Mouse (Mus musculus) forebrain, embryonic 15.5 days (tissue): ENCODE data around the gene Eya2. TPM values are rescaled to one million over a fixed set of nuclear protein-coding genes. Genes with fewer than 3 reads are reported as not detected.

ENCODE experiments used
- ATAC-seq: fragments of 200-750 bp; cut with Nextera tagmentation; replicated peaks from 2 replicates; pipeline ENCODE4 v1.8.0; 2017; ENCODE audit warnings: mild to moderate bottlenecking, moderate TSS enrichment, moderate library complexity
- H3K27ac ChIP-seq: fragments of 300-500 bp; sonication (generic); replicated peaks from 2 replicates; pipeline ENCODE4 v1.5.1; 2015; ENCODE audit warnings: mild to moderate bottlenecking, inconsistent platforms
- H3K27me3 ChIP-seq: fragments of 300-500 bp; sonication (generic); 2 replicates; pipeline ENCODE4 v1.6.1; 2015; ENCODE audit warnings: inconsistent platforms
- H3K36me3 ChIP-seq: fragments of 300-500 bp; sonication (generic); 2 replicates; pipeline ENCODE4 v1.6.1; 2015; ENCODE audit warnings: mild to moderate bottlenecking, inconsistent platforms
- H3K4me1 ChIP-seq: fragments of 300-500 bp; sonication (generic); 2 replicates; pipeline ENCODE4 v1.6.1; 2015; ENCODE audit warnings: inconsistent platforms
- H3K4me2 ChIP-seq: fragments of 300-500 bp; sonication (generic); replicated peaks from 2 replicates; pipeline ENCODE4 v1.6.1; 2015; ENCODE audit warnings: mild to moderate bottlenecking, inconsistent platforms
- H3K4me3 ChIP-seq: fragments of 300-500 bp; sonication (generic); 2 replicates; pipeline ENCODE4 v1.5.1; 2015; ENCODE audit warnings: mild to moderate bottlenecking, inconsistent platforms
- H3K9ac ChIP-seq: fragments of 300-500 bp; sonication (generic); replicated peaks from 2 replicates; pipeline ENCODE4 v1.6.1; 2015; ENCODE audit warnings: mild to moderate bottlenecking, inconsistent platforms
- H3K9me3 ChIP-seq: fragments of 300-500 bp; sonication (generic); 2 replicates; pipeline ENCODE4 v1.6.1; 2016; ENCODE audit warnings: inconsistent platforms
- WGBS: fragments of 180-500 bp; shearing (Covaris S2); methylation state at CpG from one replicate; pipeline ENCODE4 v1.1.7; 2015; ENCODE audit warnings: mixed read lengths; 5-methylcytosine and 5-hydroxymethylcytosine counted together
- polyA plus RNA-seq: library from polyadenylated mRNA; unstranded; fragments of >200 nt; fragmentation: Nextera tagmentation; extraction: Ambion mirVana; gene quantifications from 2 replicates; pipeline ENCODE4 v1.2.1, GENCODE M21; 2015

Eya2 gene
- polyA plus RNA-seq, 1 experiment from 2014 or later = 2.8 TPM

DNA sequence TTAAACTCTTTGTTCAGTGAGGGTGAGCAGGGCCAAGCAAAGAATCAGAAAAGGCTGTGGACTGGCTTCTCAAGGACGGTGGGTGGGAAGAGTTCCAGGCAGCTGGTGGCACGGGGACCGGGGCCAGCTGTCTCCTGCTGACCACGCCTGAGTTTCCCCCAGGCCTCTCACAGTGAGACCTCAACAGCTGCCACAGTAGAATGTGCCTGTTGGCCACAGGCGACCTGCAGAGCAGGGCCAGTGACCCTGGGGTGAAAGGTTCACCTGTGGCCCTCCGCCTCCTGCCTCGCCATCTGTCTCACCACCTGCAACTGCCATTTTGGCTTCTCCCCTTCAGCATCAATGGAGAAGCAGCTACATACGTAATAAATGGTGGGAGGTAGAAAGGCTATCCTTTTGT is 35.1 kb downstream of the Eya2 start:
- no peak overlapping the region for H3K27ac ChIP-seq
- no peaks in the 10 kb centered on the region for H3K27me3 ChIP-seq
- no peak overlapping the region for H3K4me2 ChIP-seq
- ATAC-seq = no peak
- no peak overlapping the region for H3K9ac ChIP-seq
- H3K4me1 ChIP-seq = peaks cover 5% of the 10 kb centered on the region
- 57% methylated on average over 8 of the region's 8 CpGs for whole genome bisulfite sequencing
- no peaks in the 10 kb centered on the region for H3K9me3 ChIP-seq
- H3K36me3 ChIP-seq = no peaks in the 10 kb centered on the region
- H3K4me3 ChIP-seq = no peak overlapping the region

DNA sequence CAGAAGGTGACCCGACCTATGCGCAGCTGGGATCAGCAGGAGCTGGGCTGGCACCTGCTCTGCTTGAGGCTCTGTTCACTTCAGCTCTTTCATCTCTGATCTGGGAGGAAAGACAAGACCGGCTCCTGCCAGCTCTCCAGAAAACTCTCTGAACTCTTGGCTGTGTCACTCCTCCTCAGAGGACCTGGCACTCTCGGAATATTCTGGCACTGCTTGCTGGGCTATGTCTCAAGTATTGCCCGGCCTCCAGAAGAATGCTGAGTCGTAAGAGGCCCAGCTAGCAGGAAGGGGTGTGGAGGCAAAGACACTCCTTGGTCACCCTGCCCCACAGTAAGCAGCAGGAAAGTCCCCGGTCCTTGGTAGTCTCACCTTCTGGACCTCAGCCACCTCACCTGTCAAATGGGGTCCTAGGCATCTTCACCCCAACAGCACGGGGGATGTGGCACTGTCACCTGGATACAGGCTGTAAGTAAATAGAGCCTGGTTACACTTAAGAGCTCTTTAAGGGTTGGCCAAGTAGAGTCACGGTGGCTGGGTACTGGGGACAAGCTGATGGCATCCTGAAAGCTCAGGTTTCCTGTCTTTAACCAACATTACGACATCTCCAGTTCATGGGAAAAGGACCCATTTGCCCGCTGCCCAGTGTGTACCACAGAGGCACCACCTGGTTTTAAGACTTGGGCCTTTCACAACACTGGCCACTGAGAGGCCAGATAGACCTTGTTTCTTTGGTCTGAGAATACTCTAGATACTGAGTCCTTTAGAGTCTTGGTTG is 38.4 kb downstream of the Eya2 start:
- Histone ChIP-seq H3K4me3 (no peak overlapping the region), H3K9ac (no peak overlapping the region), H3K27ac (no peak overlapping the region), H3K27me3 (no peaks in the 10 kb centered on the region), H3K4me2 (no peak overlapping the region), H3K9me3 (no peaks in the 10 kb centered on the region), H3K4me1 (no peaks in the 10 kb centered on the region), H3K36me3 (no peaks in the 10 kb centered on the region)
- WGBS = 84% methylated on average over 11 of the region's 11 CpGs
- no peak for ATAC-seq

DNA sequence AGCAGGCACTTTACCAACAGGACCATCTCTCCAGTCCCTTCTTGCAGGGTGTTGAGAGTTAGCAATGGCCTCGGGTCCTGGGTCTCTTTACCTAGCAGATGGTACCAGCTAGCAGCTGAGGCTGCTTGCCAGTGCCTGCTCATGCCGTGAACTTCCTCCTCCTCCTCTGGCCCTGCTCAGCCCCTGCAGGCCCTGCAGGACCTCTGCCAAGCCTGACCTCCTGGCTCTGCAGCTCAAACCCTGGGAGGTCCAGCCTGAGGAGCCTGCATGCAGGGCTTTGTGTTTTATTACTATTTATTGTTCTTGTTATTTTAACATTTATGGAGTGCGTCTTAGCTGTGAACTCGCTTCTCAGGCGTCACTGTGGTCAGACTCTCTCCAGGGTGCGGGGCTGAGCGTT is 39.6 kb downstream of the Eya2 start:
- Histone ChIP-seq H3K36me3 (no peaks in the 10 kb centered on the region), H3K27me3 (no peaks in the 10 kb centered on the region), H3K4me2 (no peak overlapping the region), H3K4me1 (no peaks in the 10 kb centered on the region), H3K27ac (no peak overlapping the region), H3K9me3 (no peaks in the 10 kb centered on the region), H3K4me3 (no peak overlapping the region), H3K9ac (no peak overlapping the region)
- 57% methylated on average over 7 of the region's 7 CpGs for WGBS
- ATAC-seq = no peak

DNA sequence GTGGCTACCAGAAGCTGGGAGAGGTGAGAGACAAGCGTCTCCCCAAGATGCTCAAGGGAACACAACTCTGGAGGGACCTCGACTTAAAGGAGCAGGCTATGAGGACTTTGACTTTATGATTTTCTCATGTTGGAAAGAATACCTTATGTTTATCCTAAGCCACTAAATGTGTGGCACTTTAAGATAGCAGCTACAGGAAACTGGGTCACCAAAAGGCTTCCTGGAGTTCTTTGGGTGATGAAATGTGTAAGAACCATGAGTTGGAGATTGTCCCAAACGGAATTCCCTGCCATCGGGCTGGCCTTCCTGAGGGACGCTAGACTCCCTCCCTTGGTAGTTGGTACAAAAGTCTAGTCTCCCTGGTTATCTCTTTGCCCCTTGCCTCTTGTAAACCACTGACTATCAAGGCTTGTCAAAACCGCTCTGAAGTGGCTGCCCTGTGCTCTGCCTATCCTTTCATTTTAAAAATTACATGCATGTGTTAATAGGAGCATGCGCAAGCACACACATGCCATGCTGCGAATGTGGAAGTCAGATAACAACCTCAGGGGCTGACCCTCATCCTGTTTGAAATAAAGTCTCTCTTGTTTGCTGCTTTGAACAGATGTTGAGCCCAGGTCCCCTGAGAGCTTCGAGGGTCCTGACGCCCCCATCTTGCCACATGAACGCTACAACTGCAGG is 44.4 kb downstream of the Eya2 start:
- H3K9ac ChIP-seq = no peak overlapping the region
- H3K27ac ChIP-seq = no peak overlapping the region
- H3K4me3 ChIP-seq = no peak overlapping the region
- H3K4me2 ChIP-seq = no peak overlapping the region
- WGBS = 87% methylated on average over 11 of the region's 11 CpGs
- H3K4me1 ChIP-seq = peaks cover 9% of the 10 kb centered on the region
- H3K27me3 ChIP-seq = no peaks in the 10 kb centered on the region
- no peaks in the 10 kb centered on the region for H3K9me3 ChIP-seq
- ATAC-seq = no peak
- no peaks in the 10 kb centered on the region for H3K36me3 ChIP-seq

DNA sequence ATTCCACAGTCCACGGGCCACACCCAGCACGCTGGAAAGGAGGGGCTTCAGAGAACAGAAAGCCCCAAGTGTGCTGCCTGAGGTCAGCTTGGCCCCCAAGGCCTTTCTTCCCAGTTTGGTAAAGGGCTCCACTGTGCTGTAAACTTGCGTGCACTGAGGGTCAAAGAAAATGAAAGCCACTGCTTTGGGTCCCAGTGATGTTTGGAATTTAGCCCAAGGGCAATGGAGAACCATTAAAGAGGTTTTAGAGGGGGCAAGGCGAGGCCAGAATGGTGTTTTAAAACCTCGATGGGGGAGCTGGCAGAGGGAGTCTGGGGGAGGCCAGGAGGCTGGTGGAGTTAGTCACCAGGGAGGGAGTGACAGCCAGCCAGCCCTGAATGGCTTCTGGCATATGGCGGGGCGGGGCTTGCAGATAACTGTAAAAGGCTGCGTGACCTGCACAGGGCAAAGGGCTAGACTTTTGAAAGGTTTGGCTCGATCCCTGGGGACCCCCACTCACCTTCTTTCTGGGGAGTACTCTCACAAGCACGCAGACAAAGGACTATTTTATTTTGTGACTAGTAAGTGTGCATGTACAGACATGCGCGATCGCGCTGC is 47.2 kb downstream of the Eya2 start:
- ATAC-seq = peak; percentile 46; the same call in 1 of the 2 replicates
- Histone ChIP-seq H3K36me3 (no peaks in the 10 kb centered on the region), H3K27ac (no peak overlapping the region), H3K9me3 (no peaks in the 10 kb centered on the region), H3K4me2 (no peak overlapping the region), H3K27me3 (no peaks in the 10 kb centered on the region), H3K4me1 (peaks cover 9% of the 10 kb centered on the region), H3K9ac (no peak overlapping the region), H3K4me3 (no peak overlapping the region)
- WGBS = 61% methylated on average over 14 of the region's 14 CpGs

DNA sequence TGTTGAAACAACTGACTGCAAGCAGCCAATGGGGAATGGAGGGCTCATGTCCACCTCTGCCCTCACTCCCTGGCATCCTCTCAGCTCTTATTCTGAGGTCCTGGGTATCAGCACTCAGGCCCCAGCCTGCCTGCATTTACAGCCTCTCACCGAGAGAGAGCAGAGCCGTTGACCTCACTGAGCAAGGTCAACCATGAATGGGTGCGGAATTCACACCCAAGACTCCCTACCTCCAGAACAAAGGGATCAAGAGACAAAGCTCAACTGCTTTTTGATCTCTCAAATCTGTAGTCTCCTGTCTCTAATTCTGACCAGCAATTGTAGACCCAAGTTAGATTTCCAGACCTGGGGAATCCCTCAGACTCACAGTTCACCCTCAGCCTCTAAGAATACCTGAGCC is 48.8 kb downstream of the Eya2 start:
- Histone ChIP-seq H3K27ac (no peak overlapping the region), H3K9me3 (no peaks in the 10 kb centered on the region), H3K4me1 (peaks cover 9% of the 10 kb centered on the region), H3K4me3 (no peak overlapping the region), H3K4me2 (no peak overlapping the region), H3K27me3 (no peaks in the 10 kb centered on the region), H3K36me3 (no peaks in the 10 kb centered on the region), H3K9ac (no peak overlapping the region)
- no peak for ATAC-seq
- 56% methylated on average over 3 of the region's 3 CpGs for WGBS

DNA sequence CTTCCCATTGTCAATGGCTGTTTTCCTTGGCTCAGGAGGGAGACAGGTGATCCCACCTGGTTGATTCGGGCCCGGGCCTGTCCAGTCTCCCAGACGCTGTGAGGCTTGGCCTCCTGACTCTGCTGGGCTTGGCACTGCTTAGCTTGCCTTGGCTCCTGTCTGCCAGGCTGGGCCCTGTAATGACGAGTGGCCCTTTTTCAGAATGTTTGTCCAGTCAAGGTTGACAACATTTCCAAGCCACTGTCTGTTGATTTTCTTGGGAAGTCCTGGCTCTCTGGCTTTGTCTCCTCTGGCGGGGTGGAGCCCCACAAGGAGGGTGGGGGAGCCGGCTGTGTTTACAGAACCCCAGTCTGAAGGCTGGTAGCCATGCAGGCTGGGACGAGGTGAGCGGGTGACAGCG is 49.2 kb downstream of the Eya2 start:
- Histone ChIP-seq H3K9ac (no peak overlapping the region), H3K36me3 (no peaks in the 10 kb centered on the region), H3K9me3 (no peaks in the 10 kb centered on the region), H3K4me3 (no peak overlapping the region), H3K27me3 (no peaks in the 10 kb centered on the region), H3K4me1 (peaks cover 9% of the 10 kb centered on the region), H3K4me2 (no peak overlapping the region), H3K27ac (no peak overlapping the region)
- no peak for ATAC-seq
- 82% methylated on average over 9 of the region's 9 CpGs for WGBS

DNA sequence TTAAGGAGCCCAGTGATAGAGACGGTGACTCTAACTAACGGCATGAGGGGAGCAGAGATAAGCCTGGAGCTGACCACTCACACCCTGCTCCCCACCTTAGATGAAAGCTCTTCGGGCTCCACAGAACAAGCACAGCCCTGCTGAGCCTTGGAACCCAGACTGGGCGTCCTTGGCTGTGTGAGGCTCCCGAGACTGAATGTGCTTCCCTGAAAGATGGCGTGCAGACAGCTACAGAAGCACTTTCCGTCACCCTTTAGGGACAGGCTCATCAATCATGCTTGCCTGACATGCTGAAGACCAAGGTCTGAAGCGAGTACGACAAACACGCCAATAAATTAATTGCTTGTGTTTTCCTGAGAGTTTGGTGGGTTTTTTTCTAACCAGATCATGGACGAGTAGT is 56.2 kb downstream of the Eya2 start:
- Histone ChIP-seq H3K27me3 (no peaks in the 10 kb centered on the region), H3K27ac (no peak overlapping the region), H3K4me1 (peaks cover 12% of the 10 kb centered on the region), H3K9me3 (no peaks in the 10 kb centered on the region), H3K9ac (no peak overlapping the region), H3K4me2 (no peak overlapping the region), H3K4me3 (no peak overlapping the region), H3K36me3 (no peaks in the 10 kb centered on the region)
- no peak for ATAC-seq
- whole genome bisulfite sequencing = 83% methylated on average over 11 of the region's 11 CpGs

DNA sequence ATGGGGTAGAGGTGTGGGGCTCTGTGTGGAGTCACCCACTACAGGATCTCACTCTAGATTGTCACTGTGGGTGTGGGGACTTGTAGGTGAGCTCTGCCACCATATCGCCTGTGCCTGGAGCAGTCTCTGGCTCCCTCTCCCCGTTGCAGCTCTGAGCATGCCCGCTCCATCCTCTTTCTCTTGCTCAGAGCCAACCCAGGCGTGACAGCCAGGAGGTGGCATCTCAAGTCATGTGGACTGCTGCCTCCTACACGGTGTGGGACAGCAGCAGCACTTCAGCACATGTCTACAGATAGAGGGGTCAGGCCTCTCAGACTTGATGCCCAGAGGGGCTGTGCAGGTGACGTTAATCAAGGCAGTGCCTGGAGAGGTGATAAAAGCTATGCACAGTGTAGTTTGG is 57.4 kb downstream of the Eya2 start:
- Histone ChIP-seq H3K36me3 (no peaks in the 10 kb centered on the region), H3K9ac (no peak overlapping the region), H3K4me3 (no peak overlapping the region), H3K27ac (no peak overlapping the region), H3K9me3 (no peaks in the 10 kb centered on the region), H3K4me1 (peaks cover 19% of the 10 kb centered on the region), H3K4me2 (no peak overlapping the region), H3K27me3 (no peaks in the 10 kb centered on the region)
- WGBS = 46% methylated on average over 6 of the region's 6 CpGs
- no peak for ATAC-seq

DNA sequence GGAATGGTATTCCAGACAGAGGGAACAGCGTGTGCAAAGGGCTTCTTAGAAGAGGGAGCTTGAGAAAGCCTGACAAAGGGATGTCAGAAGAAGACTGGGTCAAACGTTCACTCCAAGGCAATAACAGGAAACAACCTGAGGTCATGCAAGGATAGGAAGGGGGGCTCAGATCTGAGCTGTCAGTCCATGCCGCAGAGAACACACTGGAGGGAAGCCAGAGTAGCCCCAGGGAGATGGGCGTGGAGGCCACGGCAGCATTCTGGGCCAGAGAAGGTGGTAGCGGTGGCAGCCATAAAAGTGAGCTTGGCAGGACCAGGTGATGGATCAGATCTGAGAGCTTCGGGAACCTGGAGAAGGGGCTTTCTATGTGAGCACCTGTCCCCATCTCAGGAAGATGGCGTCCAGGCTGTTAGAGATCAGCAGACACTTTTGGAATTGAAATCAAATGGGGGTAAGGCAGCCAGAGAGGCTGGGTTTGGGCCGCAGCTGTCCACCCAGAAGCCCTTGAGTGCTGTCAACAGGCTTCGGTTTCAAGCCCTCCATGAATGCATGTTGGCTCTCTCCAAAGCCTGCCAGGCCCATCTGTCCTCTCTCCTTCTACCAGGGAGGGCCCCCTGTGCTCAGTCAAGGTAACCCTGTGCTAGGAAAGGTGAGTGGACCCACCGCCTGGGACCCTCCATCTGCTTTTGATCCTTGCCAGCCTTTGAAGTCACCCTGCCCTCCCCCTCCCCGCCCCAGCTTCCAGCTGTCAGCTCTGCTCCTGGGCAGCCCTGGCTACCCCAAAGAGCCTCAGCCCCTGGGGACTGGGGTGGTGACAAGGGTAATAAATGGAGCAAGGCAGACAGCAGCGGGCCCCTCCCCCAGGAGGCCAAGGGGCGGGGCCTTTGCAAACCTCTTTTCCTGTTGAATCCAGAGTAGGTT is 58.4 kb downstream of the Eya2 start:
- Histone ChIP-seq H3K27me3 (no peaks in the 10 kb centered on the region), H3K27ac (no peak overlapping the region), H3K9ac (no peak overlapping the region), H3K4me3 (no peak overlapping the region), H3K4me1 (peaks cover 23% of the 10 kb centered on the region), H3K9me3 (no peaks in the 10 kb centered on the region), H3K36me3 (no peaks in the 10 kb centered on the region), H3K4me2 (no peak overlapping the region)
- 44% methylated on average over 14 of the region's 14 CpGs for WGBS
- 0 out of 2 replicates have a peak, but pooled peaks have one; percentile 38 for ATAC-seq

DNA sequence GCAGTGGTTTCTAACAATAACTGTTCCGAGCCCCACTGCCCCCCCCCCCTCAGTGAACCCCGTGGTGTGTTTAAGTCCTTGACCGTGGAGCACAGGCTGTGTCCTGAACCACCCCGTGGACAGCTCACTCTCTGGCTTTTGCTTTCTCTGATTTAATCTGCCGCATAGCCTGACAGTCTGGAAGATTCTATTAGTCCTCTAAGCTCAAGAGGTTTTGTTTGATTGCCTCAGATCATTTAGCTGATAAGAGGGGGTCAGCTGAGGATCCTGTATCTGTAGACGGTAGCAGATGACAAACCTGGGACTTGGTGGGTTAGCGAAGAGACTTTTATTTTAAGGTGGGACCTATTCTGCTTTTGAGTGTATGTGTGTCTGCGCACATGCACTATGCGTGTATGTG is 59.3 kb downstream of the Eya2 start:
- Histone ChIP-seq H3K9me3 (no peaks in the 10 kb centered on the region), H3K9ac (no peak overlapping the region), H3K4me2 (no peak overlapping the region), H3K4me1 (peaks cover 23% of the 10 kb centered on the region), H3K27ac (no peak overlapping the region), H3K4me3 (no peak overlapping the region), H3K36me3 (no peaks in the 10 kb centered on the region), H3K27me3 (no peaks in the 10 kb centered on the region)
- WGBS = 64% methylated on average over 9 of the region's 9 CpGs
- ATAC-seq = no peak
